Mouse (Mus musculus) intestine, postnatal 0 days (tissue): ENCODE results near the gene Mb. TPM values are rescaled to one million over a fixed set of nuclear protein-coding genes. Genes with fewer than 3 reads are reported as not detected.
"Not testable (repeated sequence)": the region's sequence is repeated elsewhere in the genome, so short reads cannot be mapped to it uniquely, and the experiment has no call there.

Experiments used
- ATAC-seq: fragments of 200-750 bp; cut with Nextera tagmentation; 2 replicates; pipeline ENCODE4 v1.8.0; 2017; ENCODE audit warnings: mild to moderate bottlenecking, moderate TSS enrichment, moderate library complexity
- H3K27ac ChIP-seq: fragments of 300-500 bp; sonication (generic); 2 replicates; pipeline ENCODE4 v1.5.1; 2014; ENCODE audit warnings: mild to moderate bottlenecking, low read depth, low read length, moderate library complexity
- H3K27me3 ChIP-seq: fragments of 300-500 bp; sonication (generic); replicated peaks from 2 replicates; pipeline ENCODE4 v1.6.1; 2014; ENCODE audit warnings: low read length, mixed read lengths; ENCODE audit not compliant: control insufficient read depth, insufficient read depth
- H3K36me3 ChIP-seq: fragments of 300-500 bp; sonication (generic); 2 replicates; pipeline ENCODE4 v1.6.1; 2014; ENCODE audit warnings: mild to moderate bottlenecking, moderate library complexity; ENCODE audit not compliant: control insufficient read depth, insufficient read depth
- H3K4me1 ChIP-seq: fragments of 300-500 bp; sonication (generic); replicated peaks from 2 replicates; pipeline ENCODE4 v1.6.1; 2014; ENCODE audit warnings: antibody characterized with exemption, low read length, mixed read lengths; ENCODE audit not compliant: control insufficient read depth, insufficient read depth
- H3K4me2 ChIP-seq: fragments of 300-500 bp; sonication (generic); replicated peaks from 2 replicates; pipeline ENCODE4 v1.6.1; 2014; ENCODE audit warnings: low read depth, mild to moderate bottlenecking, moderate library complexity
- H3K4me3 ChIP-seq: fragments of 300-500 bp; sonication (generic); 2 replicates; pipeline ENCODE4 v1.5.1; 2014; ENCODE audit warnings: low read depth, low read length
- H3K9ac ChIP-seq: fragments of 300-500 bp; sonication (generic); 2 replicates; pipeline ENCODE4 v1.6.1; 2014; ENCODE audit warnings: mild to moderate bottlenecking, low read depth, low read length
- H3K9me3 ChIP-seq: fragments of 300-500 bp; sonication (generic); 2 replicates; pipeline ENCODE4 v1.6.1; 2016; ENCODE audit warnings: mixed run types; ENCODE audit not compliant: control insufficient read depth
- CTCF ChIP-seq: sonication (generic); IDR thresholded peaks from 2 replicates; pipeline ENCODE4 v1.5.1; 2016; ENCODE audit warnings: low read depth, mild to moderate bottlenecking, control low read depth, antibody characterized with exemption, moderate library complexity
- WGBS: fragments of 180-500 bp; shearing (Covaris S2); extraction: QIAGEN DNeasy Blood & Tissue Kit; methylation state at CpG from one replicate; pipeline ENCODE4 v1.1.7; 2014; 5-methylcytosine and 5-hydroxymethylcytosine counted together
- polyA plus RNA-seq: library from polyadenylated mRNA; unstranded; fragments of >200 nt; fragmentation: Nextera tagmentation; extraction: Ambion mirVana; gene quantifications from 2 replicates; pipeline ENCODE4 v1.2.1, GENCODE M21; 2015

Gene Mb
- polyA plus RNA-seq, 1 experiment from 2014 or later: 0.16 TPM

DNA sequence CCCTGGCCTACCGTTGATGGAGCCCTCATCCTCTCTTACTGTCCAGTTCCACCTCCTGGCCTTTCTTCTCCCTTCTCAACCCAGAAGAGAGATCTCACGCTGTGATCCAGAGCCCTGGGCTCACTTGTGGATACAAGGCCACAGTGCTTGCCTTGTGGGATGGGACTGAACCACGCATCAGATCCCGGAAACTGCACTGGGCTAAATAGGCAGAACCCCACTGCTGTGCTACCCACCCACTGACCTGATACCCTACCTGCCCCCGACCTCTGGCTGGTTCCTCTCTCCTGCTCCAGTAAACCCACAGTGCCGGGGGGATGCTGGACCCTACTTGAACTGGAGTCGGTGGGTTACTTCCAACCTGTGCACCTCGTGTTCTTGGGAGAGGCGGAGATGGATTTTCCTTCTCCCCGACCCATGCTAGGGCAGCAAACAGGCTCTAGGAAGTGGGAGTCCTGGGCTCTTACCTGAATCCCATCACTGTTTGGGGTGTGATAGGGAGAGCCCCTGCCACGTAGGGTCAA is 20.3 kb upstream of the Mb start:
- 87% methylated on average over 11 of the region's 11 CpGs for WGBS
- no peak for ATAC-seq
- no peak overlapping the region for H3K9ac ChIP-seq
- H3K4me3 ChIP-seq: no peak overlapping the region
- no peak overlapping the region for H3K4me2 ChIP-seq
- peaks cover 14% of the 10 kb centered on the region; the same call in 1 of the 2 replicates for H3K4me1 ChIP-seq
- no peak overlapping the region for H3K27ac ChIP-seq
- H3K27me3 ChIP-seq: no peaks in the 10 kb centered on the region
- TF ChIP-seq CTCF: no peak
- no peaks in the 10 kb centered on the region for H3K9me3 ChIP-seq
- no peaks in the 10 kb centered on the region for H3K36me3 ChIP-seq

DNA sequence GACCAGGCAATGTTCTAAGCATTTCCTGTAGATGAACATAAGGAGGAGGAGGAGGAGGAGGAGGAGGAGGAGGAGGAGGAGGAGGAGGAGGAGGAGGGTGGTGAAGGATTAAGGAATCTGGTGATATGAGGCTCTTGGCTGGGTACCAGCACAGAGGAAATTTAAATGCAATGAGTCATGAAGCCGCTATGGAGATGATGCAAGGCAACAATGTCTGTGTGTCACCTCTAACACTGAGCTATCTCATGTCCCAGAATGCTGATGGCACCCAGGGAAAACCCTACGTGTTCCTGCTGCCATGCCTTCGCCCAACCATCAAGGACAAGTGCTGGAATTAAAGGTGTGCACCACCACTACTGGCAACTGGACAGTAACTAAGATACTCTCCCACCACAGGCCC is 18.5 kb upstream of the Mb start:
- WGBS: 83% methylated on average over 3 of the region's 3 CpGs
- no peak overlapping the region for H3K9ac ChIP-seq
- H3K4me1 ChIP-seq: peaks cover 12% of the 10 kb centered on the region; the same call in 1 of the 2 replicates
- H3K4me2 ChIP-seq: no peak overlapping the region
- TF ChIP-seq CTCF: no peak
- no peaks in the 10 kb centered on the region for H3K9me3 ChIP-seq
- ATAC-seq: no peak
- H3K36me3 ChIP-seq: no peaks in the 10 kb centered on the region
- no peak overlapping the region for H3K4me3 ChIP-seq
- no peak overlapping the region for H3K27ac ChIP-seq
- no peaks in the 10 kb centered on the region for H3K27me3 ChIP-seq

DNA sequence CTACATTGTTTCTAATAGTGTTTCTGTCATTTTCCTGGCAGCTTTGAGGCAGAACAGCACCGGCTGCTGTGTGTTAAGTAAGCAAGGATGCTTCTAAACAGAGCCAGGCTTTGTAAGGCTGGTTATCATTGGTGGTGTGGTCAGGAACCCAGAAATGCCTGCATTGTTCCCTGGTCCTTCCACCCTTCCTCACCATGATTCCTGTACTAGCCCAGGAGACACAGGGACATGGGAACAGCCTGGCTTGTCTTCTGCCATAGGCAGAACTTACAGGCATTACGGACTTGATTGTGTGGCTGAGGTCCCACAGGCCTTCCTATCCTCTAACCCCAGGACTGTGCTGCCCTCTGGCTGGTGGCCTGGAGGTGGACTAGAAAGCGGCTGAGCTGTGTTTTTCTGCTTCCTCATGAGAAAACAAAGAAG is 18.0 kb upstream of the Mb start:
- H3K9me3 ChIP-seq: no peaks in the 10 kb centered on the region
- no peak for ATAC-seq
- H3K27ac ChIP-seq: peak overlapping the region; percentile 7; the same call in 1 of the 2 replicates
- no peak overlapping the region for H3K9ac ChIP-seq
- TF ChIP-seq CTCF: peak; percentile 63
- H3K36me3 ChIP-seq: no peaks in the 10 kb centered on the region
- no peak overlapping the region for H3K4me2 ChIP-seq
- no peak overlapping the region for H3K4me3 ChIP-seq
- H3K27me3 ChIP-seq: no peaks in the 10 kb centered on the region
- H3K4me1 ChIP-seq: peaks cover 12% of the 10 kb centered on the region; the same call in 1 of the 2 replicates
- 62% methylated on average over 3 of the region's 3 CpGs for WGBS

DNA sequence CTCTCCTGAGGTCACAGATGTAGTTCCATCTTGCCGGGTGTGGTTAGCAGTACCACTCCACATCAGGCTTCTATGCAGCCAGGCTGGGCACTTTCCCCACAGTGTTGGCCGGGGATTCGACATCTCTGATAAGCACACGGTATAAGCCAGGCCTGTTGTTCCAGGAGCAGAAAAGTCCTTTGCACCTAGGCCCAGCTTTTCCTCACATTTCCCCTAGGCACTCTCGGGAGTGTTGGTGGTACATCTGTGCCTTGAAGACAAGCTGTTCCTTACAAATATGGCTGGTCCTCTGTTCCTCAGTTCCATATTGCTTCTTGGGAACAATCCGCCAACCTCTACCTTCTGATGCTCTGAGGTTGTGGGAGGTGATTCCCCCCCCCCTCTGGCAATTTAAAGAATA is 15.8 kb upstream of the Mb start:
- Histone ChIP-seq H3K27me3 (no peaks in the 10 kb centered on the region), H3K4me2 (no peak overlapping the region), H3K9ac (no peak overlapping the region), H3K4me1 (0 out of 2 replicates have a peak, but pooled peaks cover 4% of the 10 kb centered on the region), H3K36me3 (no peaks in the 10 kb centered on the region), H3K4me3 (no peak overlapping the region), H3K27ac (no peak overlapping the region), H3K9me3 (no peaks in the 10 kb centered on the region)
- no peak for TF ChIP-seq CTCF
- 60% methylated on average over 6 of the region's 6 CpGs for WGBS
- ATAC-seq: no peak

DNA sequence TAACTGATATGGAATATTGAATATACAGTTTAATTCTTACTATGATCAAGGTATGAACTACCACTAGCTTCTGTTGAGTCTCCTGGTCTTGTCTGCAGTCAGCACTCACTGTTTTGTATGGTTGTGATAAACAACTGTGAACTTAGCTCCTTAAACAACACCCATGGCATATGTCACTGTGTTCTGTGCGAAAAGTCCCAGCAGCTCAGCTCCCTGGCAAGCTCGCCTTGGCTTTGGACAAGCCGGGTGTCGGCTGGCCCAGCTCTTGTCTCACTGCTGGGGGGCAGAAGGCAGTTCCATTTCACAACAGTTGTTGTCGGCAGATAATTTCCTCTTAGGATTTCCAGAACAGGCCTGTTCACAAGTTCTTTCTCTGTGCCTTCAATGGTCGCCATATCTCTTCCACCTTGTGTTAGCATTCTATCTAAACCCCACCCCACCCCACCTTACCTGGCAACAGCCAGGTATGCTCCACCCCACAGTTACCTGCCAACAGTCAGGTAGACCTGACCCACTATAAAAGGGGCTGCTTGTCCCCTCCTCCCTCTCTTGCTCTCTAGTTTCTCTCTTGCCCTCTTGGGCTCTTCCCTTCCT is 14.9 kb upstream of the Mb start:
- WGBS: 58% methylated on average over 6 of the region's 6 CpGs
- no peak overlapping the region for H3K27ac ChIP-seq
- no peak for TF ChIP-seq CTCF

DNA sequence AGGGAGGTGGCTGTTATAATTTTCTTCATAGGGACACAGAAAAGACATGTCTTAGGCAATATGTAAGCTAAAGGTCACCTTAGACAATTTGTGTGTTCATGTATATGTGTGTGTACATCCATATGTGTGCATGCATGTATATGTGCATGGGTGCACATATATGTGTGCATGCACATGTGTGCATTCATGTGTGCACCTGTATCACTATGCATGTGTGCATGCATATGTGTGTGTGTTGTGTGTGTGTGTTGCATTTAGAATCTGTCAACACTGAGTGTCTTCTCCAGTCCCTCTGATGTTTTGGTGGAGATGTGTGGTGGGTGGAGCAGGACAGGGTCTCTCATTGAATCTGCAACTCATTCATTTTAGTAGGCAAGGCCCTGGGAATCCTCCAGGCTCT is 12.3 kb upstream of the Mb start:
- Histone ChIP-seq H3K9me3 (no peaks in the 10 kb centered on the region), H3K27me3 (no peaks in the 10 kb centered on the region), H3K4me1 (0 out of 2 replicates have a peak, but pooled peaks cover 4% of the 10 kb centered on the region), H3K4me3 (no peak overlapping the region), H3K9ac (no peak overlapping the region), H3K4me2 (no peak overlapping the region), H3K36me3 (no peaks in the 10 kb centered on the region), H3K27ac (no peak overlapping the region)
- no peak for ATAC-seq
- TF ChIP-seq CTCF: no peak

More for the DNA sequence above, 14.9 kb upstream of the Mb start:
- Histone ChIP-seq H3K9ac (no peak overlapping the region), H3K4me3 (no peak overlapping the region), H3K36me3 (no peaks in the 10 kb centered on the region), H3K4me2 (no peak overlapping the region), H3K27me3 (no peaks in the 10 kb centered on the region), H3K9me3 (no peaks in the 10 kb centered on the region), H3K4me1 (0 out of 2 replicates have a peak, but pooled peaks cover 4% of the 10 kb centered on the region)
- ATAC-seq: 0 out of 2 replicates have a peak, but pooled peaks have one; percentile 25

DNA sequence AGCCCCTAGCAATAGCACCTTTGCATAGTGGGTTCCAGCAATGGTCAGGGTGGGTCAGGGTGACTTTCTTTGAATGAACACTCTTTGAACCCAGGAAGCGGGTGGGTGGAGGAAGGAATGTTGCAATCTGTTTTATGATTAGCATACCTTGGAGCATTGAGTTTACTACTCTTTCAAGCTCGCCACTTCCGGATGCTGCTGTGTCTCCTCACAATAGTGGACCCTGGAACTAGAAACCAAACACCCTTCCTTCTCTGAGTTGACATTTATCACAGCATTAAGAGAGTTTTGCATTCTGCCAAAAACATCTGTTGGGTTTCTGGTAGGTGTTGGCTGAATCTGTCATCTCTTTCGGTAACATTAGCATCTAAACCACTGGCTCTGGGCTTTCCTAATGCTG is 8.9 kb upstream of the Mb start:
- H3K4me1 ChIP-seq, H3K27me3 ChIP-seq, H3K4me3 ChIP-seq, H3K27ac ChIP-seq, H3K9ac ChIP-seq, H3K4me2 ChIP-seq, H3K9me3 ChIP-seq, H3K36me3 ChIP-seq: not testable (repeated sequence)
- WGBS: 59% methylated on average over 4 of the region's 4 CpGs
- peak; percentile 50 for ATAC-seq
